ENCODE assay signal across 30 mouse cellular contexts in genomic region chr6:42247981-42248380, GRCm38 (mm10). TPM values are rescaled to one million over a fixed set of nuclear protein-coding genes. Genes with fewer than 3 reads are reported as not detected.
DNase-seq lines count a peak whose midpoint lies in the region; ATAC-seq and TF ChIP-seq lines count a peak whose summit lies in the region.
"Had no signal": no experiment of that assay in that cellular context is flagged by ENCODE, and none has a peak within 500 bp of the region (broad histone marks: within the 10 kb centered on the region; RNA-seq: fewer than 3 reads in every experiment).

No protein-coding gene starts in this region.

- peaks cover 8% of the 10 kb centered on the region; the same call in 1 of the 2 replicates for H3K27me3 ChIP-seq in forebrain, embryonic 13.5 days
- H3K27me3 ChIP-seq in forebrain, embryonic 11.5 days (ENCODE audit: control insufficient read depth, insufficient read depth, low read length): peaks cover 7% of the 10 kb centered on the region
- H3K27me3 ChIP-seq in kidney, embryonic 14.5 days (ENCODE audit: control insufficient read depth, insufficient read depth, low read length): no peaks in the 10 kb centered on the region
- no peaks in the 10 kb centered on the region for H3K27me3 ChIP-seq in hindbrain, postnatal 0 days (ENCODE audit: insufficient read depth, low read length)
- H3K27me3 ChIP-seq: embryonic facial prominence, embryonic 15.5 days; neural tube, embryonic 12.5 days; stomach, embryonic 15.5 days had no signal

- H3K27ac ChIP-seq in forebrain, embryonic 13.5 days: no peak overlapping the region
- no peak overlapping the region for H3K27ac ChIP-seq in forebrain, embryonic 11.5 days (ENCODE audit: low read depth, low read length)
- no peak overlapping the region for H3K27ac ChIP-seq in kidney, embryonic 14.5 days (ENCODE audit: low read depth, low read length)
- H3K27ac ChIP-seq in hindbrain, postnatal 0 days: no peak overlapping the region
- H3K27ac ChIP-seq: embryonic facial prominence, embryonic 15.5 days; limb, embryonic 15.5 days; liver, embryonic 15.5 days; neural tube, embryonic 12.5 days; stomach, embryonic 15.5 days had no signal

- H3K36me3 ChIP-seq in forebrain, embryonic 13.5 days (ENCODE audit: poor library complexity, severe bottlenecking): no peaks in the 10 kb centered on the region
- no peaks in the 10 kb centered on the region for H3K36me3 ChIP-seq in forebrain, embryonic 11.5 days (ENCODE audit: control insufficient read depth, insufficient read depth, low read length)
- no peaks in the 10 kb centered on the region for H3K36me3 ChIP-seq in kidney, embryonic 14.5 days (ENCODE audit: control insufficient read depth, insufficient read depth, low read length)
- no peaks in the 10 kb centered on the region for H3K36me3 ChIP-seq in hindbrain, postnatal 0 days (ENCODE audit: insufficient read depth, low read length)
- H3K36me3 ChIP-seq: embryonic facial prominence, embryonic 15.5 days; heart, embryonic 12.5 days; limb, embryonic 15.5 days; liver, embryonic 15.5 days; neural tube, embryonic 12.5 days; stomach, embryonic 15.5 days had no signal

- no peak overlapping the region for H3K4me2 ChIP-seq in forebrain, embryonic 13.5 days
- no peak overlapping the region for H3K4me2 ChIP-seq in forebrain, embryonic 11.5 days (ENCODE audit: low read depth, low read length, severe bottlenecking)
- H3K4me2 ChIP-seq in kidney, embryonic 14.5 days (replicated peaks; ENCODE audit: low read depth, low read length): no peak overlapping the region
- peak overlapping the region; percentile 45 for H3K4me2 ChIP-seq in hindbrain, postnatal 0 days (ENCODE audit: low read depth, low read length)
- H3K4me2 ChIP-seq: heart, embryonic 12.5 days had no signal

- H3K4me1 ChIP-seq in forebrain, embryonic 13.5 days: peaks cover 6% of the 10 kb centered on the region; the same call in 1 of the 2 replicates
- no peaks in the 10 kb centered on the region; the same call in 1 of the 2 replicates for H3K4me1 ChIP-seq in forebrain, embryonic 11.5 days (replicated peaks; ENCODE audit: control insufficient read depth, insufficient read depth, low read length)
- no peaks in the 10 kb centered on the region for H3K4me1 ChIP-seq in kidney, embryonic 14.5 days (ENCODE audit: control insufficient read depth, insufficient read depth, low read length)
- 0 out of 2 replicates have a peak, but pooled peaks cover 7% of the 10 kb centered on the region for H3K4me1 ChIP-seq in hindbrain, postnatal 0 days (ENCODE audit: insufficient read depth, low read length)

- DNase-seq in forebrain, embryonic 11.5 days (ENCODE audit: low spot score): no peak
- no peak for DNase-seq in kidney, adult 18-20 months
- peak; percentile 74 for DNase-seq in brain, embryonic 14.5 days (ENCODE audit: low read depth)
- DNase-seq in hindbrain, postnatal 0 days (ENCODE audit: low spot score): no peak
- DNase-seq in right cerebral cortex, postnatal 14 days: no peak
- no peak for DNase-seq in embryo, embryonic 10.5 days (ENCODE audit: low spot score)
- DNase-seq: adrenal gland, postnatal 10 days; heart, postnatal 14 days; kidney, postnatal 25 days; right cerebral cortex, postnatal 25 days; thymus, adult 18-20 months had no signal

- ATAC-seq in forebrain, embryonic 13.5 days: peak; percentile 48; the same call in 1 of the 2 replicates
- ATAC-seq in forebrain, embryonic 11.5 days (replicated peaks; ENCODE audit: low FRiP score): no peak
- no peak for ATAC-seq in kidney, embryonic 14.5 days (ENCODE audit: low FRiP score, low TSS enrichment)
- ATAC-seq in hindbrain, postnatal 0 days: no peak
- ATAC-seq: CD4-positive, CD25-positive, alpha-beta regulatory T cell, adult 4 months; intestine, postnatal 0 days; lung, postnatal 0 days; Patski had no signal

- no peak for TF ChIP-seq POLR2A in brain, embryonic 14.5 days (IDR thresholded peaks at IDR 0.05; ENCODE audit: borderline replicate concordance, extremely low read depth, insufficient read depth, insufficient read length, poor library complexity, severe bottlenecking)

- no peak overlapping the region for H3K4me3 ChIP-seq in forebrain, embryonic 13.5 days
- H3K4me3 ChIP-seq in forebrain, embryonic 11.5 days (ENCODE audit: low read depth, low read length): no peak overlapping the region
- peak overlapping the region; percentile 3; the same call in 1 of the 2 replicates for H3K4me3 ChIP-seq in kidney, embryonic 14.5 days (ENCODE audit: low read length)
- H3K4me3 ChIP-seq in hindbrain, postnatal 0 days (ENCODE audit: low read length): no peak overlapping the region
- H3K4me3 ChIP-seq: heart, embryonic 12.5 days; liver, embryonic 15.5 days; stomach, embryonic 15.5 days had no signal

- no peak overlapping the region for H3K9ac ChIP-seq in forebrain, embryonic 13.5 days
- H3K9ac ChIP-seq in forebrain, embryonic 11.5 days (ENCODE audit: low read length): no peak overlapping the region
- no peak overlapping the region for H3K9ac ChIP-seq in kidney, embryonic 14.5 days (ENCODE audit: low read depth, low read length)
- no peak overlapping the region for H3K9ac ChIP-seq in hindbrain, postnatal 0 days (replicated peaks; ENCODE audit: low read length)
- H3K9ac ChIP-seq: embryonic facial prominence, embryonic 15.5 days; heart, embryonic 12.5 days; limb, embryonic 15.5 days; liver, embryonic 15.5 days; neural tube, embryonic 12.5 days; stomach, embryonic 15.5 days had no signal

- no peak for TF ChIP-seq CTCF in brain, embryonic 14.5 days (IDR thresholded peaks at IDR 0.05; ENCODE audit: borderline replicate concordance, extremely low read depth, insufficient read depth, insufficient read length)
- no peak for TF ChIP-seq CTCF in hindbrain, postnatal 0 days (IDR thresholded peaks at IDR 0.05; ENCODE audit: low read depth)

- H3K9me3 ChIP-seq in forebrain, embryonic 13.5 days (replicated peaks): no peaks in the 10 kb centered on the region
- H3K9me3 ChIP-seq in forebrain, embryonic 11.5 days (ENCODE audit: control insufficient read depth, low read length): no peaks in the 10 kb centered on the region
- no peaks in the 10 kb centered on the region for H3K9me3 ChIP-seq in kidney, embryonic 14.5 days (ENCODE audit: control insufficient read depth, low read length)
- no peaks in the 10 kb centered on the region for H3K9me3 ChIP-seq in hindbrain, postnatal 0 days (ENCODE audit: low read length)
- H3K9me3 ChIP-seq: embryonic facial prominence, embryonic 15.5 days; heart, embryonic 12.5 days; limb, embryonic 15.5 days; liver, embryonic 15.5 days; neural tube, embryonic 12.5 days; stomach, embryonic 15.5 days had no signal

- 74% methylated on average over 1 of the region's 1 CpGs for WGBS in forebrain, embryonic 13.5 days
- 100% methylated on average over 1 of the region's 1 CpGs for WGBS in forebrain, embryonic 11.5 days
- 89% methylated on average over 1 of the region's 1 CpGs for WGBS in kidney, embryonic 14.5 days
- 68% methylated on average over 1 of the region's 1 CpGs for WGBS in hindbrain, postnatal 0 days

RNA-seq across cellular contexts. Expression of gene Gstk1, which starts 2.2 kb away (rescaled TPM):
- polyA plus RNA-seq in forebrain, embryonic 13.5 days (2015; fragmentation: Nextera tagmentation; extraction: Ambion mirVana): 13.2 and 14.8 TPM in 2 replicates
- 15.2 and 18.4 TPM in 2 replicates for polyA plus RNA-seq in forebrain, embryonic 11.5 days (2014; fragmentation: Nextera tagmentation; extraction: Ambion mirVana)
- polyA plus RNA-seq in kidney, embryonic 14.5 days (2014; fragmentation: Nextera tagmentation; extraction: Ambion mirVana): 33.3 and 37.2 TPM in 2 replicates
- 6.7 and 7.1 TPM in 2 replicates for polyA plus RNA-seq in brain, embryonic 14.5 days (2012; rRNA removed)
- total RNA-seq in hindbrain, postnatal 0 days (2014; rRNA removed): 6.5 and 12.2 TPM in 2 replicates
- 15.5 and 17.7 TPM in 2 replicates for polyA plus RNA-seq in hindbrain, postnatal 0 days (2015; fragmentation: Nextera tagmentation; extraction: Ambion mirVana)

RNA-seq across cellular contexts. Expression of gene Tmem139, which starts 13.8 kb away (rescaled TPM):
- polyA plus RNA-seq in forebrain, embryonic 13.5 days (2015; fragmentation: Nextera tagmentation; extraction: Ambion mirVana): 0.19 TPM in 1 of 2 replicates, not detected in the other
- 0.55 TPM in 1 of 2 replicates, not detected in the other for polyA plus RNA-seq in forebrain, embryonic 11.5 days (2014; fragmentation: Nextera tagmentation; extraction: Ambion mirVana)
- polyA plus RNA-seq in kidney, embryonic 14.5 days (2014; fragmentation: Nextera tagmentation; extraction: Ambion mirVana): 2.6 and 3.0 TPM in 2 replicates
- polyA plus RNA-seq in brain, embryonic 14.5 days (2012; rRNA removed): 0.14 TPM in 1 of 2 replicates, not detected in the other
- 0.21 TPM in 1 of 2 replicates, not detected in the other for total RNA-seq in hindbrain, postnatal 0 days (2014; rRNA removed)
- 0.21 TPM in 1 of 2 replicates, not detected in the other for polyA plus RNA-seq in hindbrain, postnatal 0 days (2015; fragmentation: Nextera tagmentation; extraction: Ambion mirVana)
- total RNA-seq: gastrocnemius, postnatal 4 days; heart, postnatal 14 days; left cerebral cortex, adult 18-20 months; left cerebral cortex, postnatal 36 days; megakaryocyte progenitor cell, adult 5-6 weeks; monocyte, adult 5-6 weeks had no signal
- polyA plus RNA-seq: CD4-positive, CD25-positive, alpha-beta regulatory T cell, adult 4 months had no signal

RNA-seq across cellular contexts. Expression of gene Casp2, which starts 16.8 kb away (rescaled TPM):
- polyA plus RNA-seq in forebrain, embryonic 13.5 days (2015; fragmentation: Nextera tagmentation; extraction: Ambion mirVana): 62.7 and 73.9 TPM in 2 replicates
- polyA plus RNA-seq in forebrain, embryonic 11.5 days (2014; fragmentation: Nextera tagmentation; extraction: Ambion mirVana): 75.6 and 77.5 TPM in 2 replicates
- 46.1 and 66.5 TPM in 2 replicates for polyA plus RNA-seq in kidney, embryonic 14.5 days (2014; fragmentation: Nextera tagmentation; extraction: Ambion mirVana)
- 76.1 and 101 TPM in 2 replicates for polyA plus RNA-seq in brain, embryonic 14.5 days (2012; rRNA removed)
- total RNA-seq in hindbrain, postnatal 0 days (2014; rRNA removed): 31.7 and 43.0 TPM in 2 replicates
- polyA plus RNA-seq in hindbrain, postnatal 0 days (2015; fragmentation: Nextera tagmentation; extraction: Ambion mirVana): 20.3 and 22.2 TPM in 2 replicates

RNA-seq across cellular contexts. Expression of gene Tas2r144, which starts 32.9 kb away (rescaled TPM):
- polyA plus RNA-seq in forebrain, embryonic 13.5 days (2015; fragmentation: Nextera tagmentation; extraction: Ambion mirVana): not detected in 2 replicates
- not detected in 2 replicates for polyA plus RNA-seq in forebrain, embryonic 11.5 days (2014; fragmentation: Nextera tagmentation; extraction: Ambion mirVana)
- not detected in 2 replicates for polyA plus RNA-seq in kidney, embryonic 14.5 days (2014; fragmentation: Nextera tagmentation; extraction: Ambion mirVana)
- polyA plus RNA-seq in brain, embryonic 14.5 days (2012; rRNA removed): not detected in 2 replicates
- total RNA-seq in hindbrain, postnatal 0 days (2014; rRNA removed): not detected in 2 replicates
- not detected in 2 replicates for polyA plus RNA-seq in hindbrain, postnatal 0 days (2015; fragmentation: Nextera tagmentation; extraction: Ambion mirVana)
- total RNA-seq: adrenal gland, postnatal 10 days; ES-E14; gastrocnemius, postnatal 4 days; heart, postnatal 14 days; left cerebral cortex, adult 18-20 months; left cerebral cortex, postnatal 36 days; megakaryocyte progenitor cell, adult 5-6 weeks; monocyte, adult 5-6 weeks had no signal
- polyA plus RNA-seq: CD4-positive, CD25-positive, alpha-beta regulatory T cell, adult 4 months; embryonic facial prominence, embryonic 15.5 days; heart, embryonic 12.5 days; intestine, postnatal 0 days; limb, embryonic 15.5 days; liver, embryonic 15.5 days; lung, postnatal 0 days; neural tube, embryonic 12.5 days; Patski; stomach, embryonic 15.5 days; urinary bladder, adult 2 months had no signal

RNA-seq across cellular contexts. Expression of gene Clcn1, which starts 38.5 kb away (rescaled TPM):
- polyA plus RNA-seq in forebrain, embryonic 13.5 days (2015; fragmentation: Nextera tagmentation; extraction: Ambion mirVana): 1.3 and 2.0 TPM in 2 replicates
- polyA plus RNA-seq in forebrain, embryonic 11.5 days (2014; fragmentation: Nextera tagmentation; extraction: Ambion mirVana): 1.4 and 2.0 TPM in 2 replicates
- 0.20 TPM in 2 replicates for polyA plus RNA-seq in kidney, embryonic 14.5 days (2014; fragmentation: Nextera tagmentation; extraction: Ambion mirVana)
- polyA plus RNA-seq in brain, embryonic 14.5 days (2012; rRNA removed): 11.0 and 12.0 TPM in 2 replicates
- total RNA-seq in hindbrain, postnatal 0 days (2014; rRNA removed): 2.0 and 3.5 TPM in 2 replicates
- polyA plus RNA-seq in hindbrain, postnatal 0 days (2015; fragmentation: Nextera tagmentation; extraction: Ambion mirVana): 0.43 and 0.95 TPM in 2 replicates
- total RNA-seq: megakaryocyte progenitor cell, adult 5-6 weeks; monocyte, adult 5-6 weeks had no signal
- polyA plus RNA-seq: CD4-positive, CD25-positive, alpha-beta regulatory T cell, adult 4 months; lung, postnatal 0 days had no signal
